In genomic region chr15:80306146-80306545, GRCm38 (mm10) we compare ENCODE assay signal across 11 mouse cellular contexts. TPM values are rescaled to one million over a fixed set of nuclear protein-coding genes. Genes with fewer than 3 reads are reported as not detected.
"Had no signal": no experiment of that assay in that cellular context is flagged by ENCODE, and none has a peak within 500 bp of the region (broad histone marks: within the 10 kb centered on the region; RNA-seq: fewer than 3 reads in every experiment).

No protein-coding gene starts in this region.

- H3K36me3 ChIP-seq: limb, embryonic 15.5 days; liver, embryonic 12.5 days; lung, embryonic 15.5 days; midbrain, embryonic 13.5 days had no signal

- H3K9ac ChIP-seq: limb, embryonic 15.5 days; liver, embryonic 12.5 days; lung, embryonic 15.5 days; midbrain, embryonic 13.5 days had no signal

- DNase-seq: kidney, postnatal 14 days; right cerebral cortex, postnatal 14 days; thymus, adult 18-20 months; thymus, postnatal 14 days had no signal

- H3K27ac ChIP-seq: left cerebral cortex, adult 2 months; limb, embryonic 15.5 days; liver, embryonic 12.5 days; lung, embryonic 15.5 days; midbrain, embryonic 13.5 days had no signal

- H3K4me1 ChIP-seq: limb, embryonic 15.5 days; liver, embryonic 12.5 days; lung, embryonic 15.5 days had no signal

- H3K4me2 ChIP-seq: limb, embryonic 15.5 days; liver, embryonic 12.5 days; lung, embryonic 15.5 days; midbrain, embryonic 13.5 days had no signal

- H3K9me3 ChIP-seq: limb, embryonic 15.5 days; liver, embryonic 12.5 days; lung, embryonic 15.5 days; midbrain, embryonic 13.5 days had no signal

- ATAC-seq: liver, embryonic 12.5 days; midbrain, embryonic 13.5 days had no signal

- H3K27me3 ChIP-seq: limb, embryonic 15.5 days; lung, embryonic 15.5 days had no signal

- H3K4me3 ChIP-seq: left cerebral cortex, adult 2 months; limb, embryonic 15.5 days; liver, embryonic 12.5 days; lung, embryonic 15.5 days; midbrain, embryonic 13.5 days had no signal

RNA-seq across cellular contexts. Expression of gene Cacna1i, which starts 19.1 kb away (rescaled TPM):
- polyA plus RNA-seq: limb, embryonic 11.5 days; liver, embryonic 16.5 days; lung, embryonic 15.5 days had no signal
